Mouse (Mus musculus) neural tube, embryonic 11.5 days (tissue): ENCODE results near the gene Slc45a3. TPM values are rescaled to one million over a fixed set of nuclear protein-coding genes. Genes with fewer than 3 reads are reported as not detected.
A peak's percentile ranks its signal among the peaks of the same experiment; 100 is the strongest.

Experiments
- ATAC-seq: fragments of 200-750 bp; cut with Nextera tagmentation; 2 replicates; pipeline ENCODE4 v1.8.0; 2017; ENCODE audit warnings: moderate number of reproducible peaks, mild to moderate bottlenecking, moderate TSS enrichment, moderate library complexity; ENCODE audit not compliant: insufficient read depth, low FRiP score, low TSS enrichment
- DNase-seq: peaks from one replicate; pipeline ENCODE4 v3.0.0-alpha.2; 2015; ENCODE audit warnings: low spot score
- H3K27ac ChIP-seq: fragments of 300-500 bp; sonication (generic); 2 replicates; pipeline ENCODE4 v1.5.1; 2014; ENCODE audit warnings: low read depth, mild to moderate bottlenecking, low read length
- H3K27me3 ChIP-seq: fragments of 300-500 bp; sonication (generic); 2 replicates; pipeline ENCODE4 v1.6.1; 2014; ENCODE audit warnings: mild to moderate bottlenecking, low read length, mixed read lengths; ENCODE audit not compliant: control insufficient read depth, insufficient read depth
- H3K36me3 ChIP-seq: fragments of 300-500 bp; sonication (generic); 2 replicates; pipeline ENCODE4 v1.6.1; 2014; ENCODE audit warnings: mild to moderate bottlenecking, low read length, moderate library complexity, mixed read lengths; ENCODE audit not compliant: control insufficient read depth, insufficient read depth
- H3K4me1 ChIP-seq: fragments of 300-500 bp; sonication (generic); 2 replicates; pipeline ENCODE4 v1.6.1; 2014; ENCODE audit warnings: low read length, mixed read lengths; ENCODE audit not compliant: control insufficient read depth, insufficient read depth
- H3K4me2 ChIP-seq: fragments of 300-500 bp; sonication (generic); 2 replicates; pipeline ENCODE4 v1.6.1; 2014; ENCODE audit warnings: low read depth, mild to moderate bottlenecking, moderate library complexity
- H3K4me3 ChIP-seq: fragments of 300-500 bp; sonication (generic); 2 replicates; pipeline ENCODE4 v1.5.1; 2014; ENCODE audit warnings: low read depth, low read length
- H3K9ac ChIP-seq: fragments of 300-500 bp; sonication (generic); 2 replicates; pipeline ENCODE4 v1.6.1; 2014; ENCODE audit warnings: mild to moderate bottlenecking, low read length
- H3K9me3 ChIP-seq: fragments of 300-500 bp; sonication (generic); 2 replicates; pipeline ENCODE4 v1.6.1; 2016; ENCODE audit warnings: low read length; ENCODE audit not compliant: control insufficient read depth
- WGBS: fragments of 180-500 bp; shearing (Covaris S2); extraction: QIAGEN DNeasy Blood & Tissue Kit; methylation state at CpG from one replicate; pipeline ENCODE4 v1.1.7; 2014; 5-methylcytosine and 5-hydroxymethylcytosine counted together
- polyA plus RNA-seq: library from polyadenylated mRNA; unstranded; fragments of >200 nt; fragmentation: Nextera tagmentation; extraction: Ambion mirVana; gene quantifications from 2 replicates; pipeline ENCODE4 v1.2.1, GENCODE M21; 2014

The Slc45a3 gene
- polyA plus RNA-seq, 1 experiment from 2014 or later, result 11.8 TPM

GRCm38 (mm10) chr1:131995062-131995461 lies 32.3 kb downstream of the Slc45a3 start:
- no peaks in the 10 kb centered on the region for H3K4me1 ChIP-seq
- ATAC-seq (no peak), DNase-seq (peak; percentile 59)
- H3K4me3 ChIP-seq, result no peak overlapping the region
- no peak overlapping the region for H3K27ac ChIP-seq
- H3K9me3 ChIP-seq, result no peaks in the 10 kb centered on the region
- H3K9ac ChIP-seq, result no peak overlapping the region
- no peaks in the 10 kb centered on the region for H3K36me3 ChIP-seq
- no peaks in the 10 kb centered on the region for H3K27me3 ChIP-seq
- no peak overlapping the region for H3K4me2 ChIP-seq
- 34% methylated on average over 4 of the region's 4 CpGs for WGBS

- Histone ChIP-seq H3K4me1 (no peaks in the 10 kb centered on the region), H3K4me3 (no peak overlapping the region), H3K9ac (no peak overlapping the region), H3K27me3 (no peaks in the 10 kb centered on the region), H3K9me3 (no peaks in the 10 kb centered on the region), H3K36me3 (no peaks in the 10 kb centered on the region), H3K4me2 (no peak overlapping the region), H3K27ac (no peak overlapping the region)
- ATAC-seq, result no peak
- DNase-seq, result no peak
Observed at GRCm38 (mm10) chr1:132000506-132000905, 37.7 kb downstream of the Slc45a3 start.

- ATAC-seq (no peak), DNase-seq (no peak)
- no peaks in the 10 kb centered on the region for H3K9me3 ChIP-seq
- no peaks in the 10 kb centered on the region for H3K36me3 ChIP-seq
- H3K9ac ChIP-seq, result no peak overlapping the region
- no peaks in the 10 kb centered on the region for H3K4me1 ChIP-seq
- no peak overlapping the region for H3K27ac ChIP-seq
- H3K4me3 ChIP-seq, result no peak overlapping the region
- 84% methylated on average over 4 of the region's 4 CpGs for WGBS
- H3K27me3 ChIP-seq, result no peaks in the 10 kb centered on the region
- no peak overlapping the region for H3K4me2 ChIP-seq
Observed at GRCm38 (mm10) chr1:132001880-132002330, 39.1 kb downstream of the Slc45a3 start.

GRCm38 (mm10) chr1:132003111-132003510 lies 40.3 kb downstream of the Slc45a3 start:
- DNase-seq (no peak), ATAC-seq (no peak)
- H3K4me1 ChIP-seq, result no peaks in the 10 kb centered on the region
- no peaks in the 10 kb centered on the region for H3K27me3 ChIP-seq
- no peak overlapping the region for H3K9ac ChIP-seq
- no peaks in the 10 kb centered on the region for H3K9me3 ChIP-seq
- H3K4me2 ChIP-seq, result no peak overlapping the region
- no peak overlapping the region for H3K4me3 ChIP-seq
- 74% methylated on average over 2 of the region's 2 CpGs for WGBS
- no peak overlapping the region for H3K27ac ChIP-seq
- no peaks in the 10 kb centered on the region for H3K36me3 ChIP-seq

GRCm38 (mm10) chr1:132003817-132004216 lies 41.0 kb downstream of the Slc45a3 start:
- DNase-seq, result no peak
- Histone ChIP-seq H3K9ac (no peak overlapping the region), H3K4me2 (no peak overlapping the region), H3K27ac (no peak overlapping the region), H3K36me3 (no peaks in the 10 kb centered on the region), H3K9me3 (no peaks in the 10 kb centered on the region), H3K4me3 (no peak overlapping the region), H3K4me1 (peaks cover 5% of the 10 kb centered on the region), H3K27me3 (no peaks in the 10 kb centered on the region)
- WGBS, result 63% methylated on average over 1 of the region's 1 CpGs
- no peak for ATAC-seq

- no peak for DNase-seq
- Histone ChIP-seq H3K4me3 (no peak overlapping the region), H3K4me1 (peaks cover 8% of the 10 kb centered on the region), H3K9ac (no peak overlapping the region), H3K4me2 (no peak overlapping the region), H3K9me3 (no peaks in the 10 kb centered on the region), H3K27ac (no peak overlapping the region), H3K27me3 (no peaks in the 10 kb centered on the region), H3K36me3 (no peaks in the 10 kb centered on the region)
- 85% methylated on average over 6 of the region's 6 CpGs for WGBS
- no peak for ATAC-seq
Observed at GRCm38 (mm10) chr1:132004574-132005180, 41.9 kb downstream of the Slc45a3 start.

- no peaks in the 10 kb centered on the region for H3K27me3 ChIP-seq
Observed at GRCm38 (mm10) chr1:132005466-132005865, 42.7 kb downstream of the Slc45a3 start.

GRCm38 (mm10) chr1:132006046-132006445 lies 43.3 kb downstream of the Slc45a3 start:
- ATAC-seq, result no peak
- DNase-seq, result no peak
- Histone ChIP-seq H3K4me2 (no peak overlapping the region), H3K9me3 (no peaks in the 10 kb centered on the region), H3K36me3 (no peaks in the 10 kb centered on the region), H3K27me3 (no peaks in the 10 kb centered on the region), H3K9ac (no peak overlapping the region), H3K4me3 (no peak overlapping the region), H3K4me1 (peaks cover 8% of the 10 kb centered on the region), H3K27ac (no peak overlapping the region)
- WGBS, result 78% methylated on average over 3 of the region's 3 CpGs

More at GRCm38 (mm10) chr1:132005466-132005865, 42.7 kb downstream of the Slc45a3 start:
- WGBS, result 85% methylated on average over 1 of the region's 1 CpGs
- Histone ChIP-seq H3K4me1 (peaks cover 8% of the 10 kb centered on the region), H3K36me3 (no peaks in the 10 kb centered on the region), H3K4me3 (no peak overlapping the region), H3K9me3 (no peaks in the 10 kb centered on the region), H3K27ac (no peak overlapping the region), H3K9ac (no peak overlapping the region), H3K4me2 (no peak overlapping the region)
- no peak for DNase-seq
- ATAC-seq, result no peak

- Histone ChIP-seq H3K27me3 (no peaks in the 10 kb centered on the region), H3K27ac (no peak overlapping the region; the same call in 1 of the 2 replicates), H3K4me2 (peak overlapping the region; percentile 72), H3K4me1 (peaks cover 8% of the 10 kb centered on the region), H3K9me3 (no peaks in the 10 kb centered on the region), H3K36me3 (no peaks in the 10 kb centered on the region), H3K4me3 (peak overlapping the region; percentile 83), H3K9ac (no peak overlapping the region)
- WGBS, result 29% methylated on average over 5 of the region's 5 CpGs
- DNase-seq (no peak), ATAC-seq (no peak)
Observed at GRCm38 (mm10) chr1:132006721-132007120, 44.0 kb downstream of the Slc45a3 start.
